Mouse (Mus musculus): ENCODE measurements at regions not wholly inside any gene's neighbourhood (a gene's known extent, or its start where the extent isn't known, plus 50 kb on each side); places are given as distances from the start of the nearest gene placed in this dataset.

- no peak for TF ChIP-seq CTCF (conservative IDR thresholded peaks at IDR 0.05; ENCODE audit: low read length)
- TF ChIP-seq NANOG (IDR thresholded peaks at IDR 0.05; ENCODE audit: borderline replicate concordance, low read length) = no peak
These were observed 123.7 kb downstream of the Thbs2 start for GRCm38 (mm10) chr17:14570266-14570775.
